Mouse (Mus musculus): ENCODE measurements around the gene Il11ra1. TPM values are rescaled to one million over a fixed set of nuclear protein-coding genes. Genes with fewer than 3 reads are reported as not detected.

The Il11ra1 gene
- polyA plus RNA-seq, 1 experiment, result 6.3 TPM

GRCm38 (mm10) chr4:41710229-41710628 lies 10.4 kb downstream of the Il11ra1 start:
- TF ChIP-seq GATA1 (IDR thresholded peaks at IDR 0.05; ENCODE audit: low read length), result no peak

DNA sequence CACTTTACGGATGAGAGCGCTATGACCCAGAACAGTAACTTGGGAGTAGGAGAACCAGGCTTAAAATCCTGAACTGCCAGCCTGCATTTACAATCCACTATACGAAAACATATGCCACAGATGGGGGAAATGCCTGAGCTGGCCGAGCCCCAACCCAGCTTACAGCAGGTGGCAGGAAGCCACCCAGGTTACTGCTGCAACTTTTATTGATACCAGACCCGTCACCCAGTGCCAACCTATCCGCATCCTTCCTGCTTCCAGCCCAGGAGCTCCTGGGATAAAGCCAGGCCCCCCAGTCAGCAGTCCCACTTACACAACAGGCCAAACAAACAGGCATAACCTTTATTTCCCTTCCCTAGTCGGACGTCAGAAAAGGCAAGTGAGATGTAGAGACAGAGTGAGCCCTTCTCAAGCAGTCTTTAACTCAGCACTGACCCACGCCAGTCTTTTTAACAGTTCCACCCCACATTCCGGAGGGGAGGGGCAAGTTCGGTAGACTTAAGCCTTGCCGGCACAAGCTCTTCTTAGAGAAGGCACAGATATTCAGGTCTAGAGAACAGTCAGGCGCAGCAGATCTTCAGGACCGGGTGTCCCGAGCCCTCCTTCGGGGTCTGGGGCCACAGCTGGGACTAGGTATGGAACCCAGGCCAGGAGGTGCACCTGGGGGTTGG lies 12.1 kb downstream of the Il11ra1 start:
- TF ChIP-seq GATA1 (IDR thresholded peaks at IDR 0.05; ENCODE audit: low read length), result no peak

DNA sequence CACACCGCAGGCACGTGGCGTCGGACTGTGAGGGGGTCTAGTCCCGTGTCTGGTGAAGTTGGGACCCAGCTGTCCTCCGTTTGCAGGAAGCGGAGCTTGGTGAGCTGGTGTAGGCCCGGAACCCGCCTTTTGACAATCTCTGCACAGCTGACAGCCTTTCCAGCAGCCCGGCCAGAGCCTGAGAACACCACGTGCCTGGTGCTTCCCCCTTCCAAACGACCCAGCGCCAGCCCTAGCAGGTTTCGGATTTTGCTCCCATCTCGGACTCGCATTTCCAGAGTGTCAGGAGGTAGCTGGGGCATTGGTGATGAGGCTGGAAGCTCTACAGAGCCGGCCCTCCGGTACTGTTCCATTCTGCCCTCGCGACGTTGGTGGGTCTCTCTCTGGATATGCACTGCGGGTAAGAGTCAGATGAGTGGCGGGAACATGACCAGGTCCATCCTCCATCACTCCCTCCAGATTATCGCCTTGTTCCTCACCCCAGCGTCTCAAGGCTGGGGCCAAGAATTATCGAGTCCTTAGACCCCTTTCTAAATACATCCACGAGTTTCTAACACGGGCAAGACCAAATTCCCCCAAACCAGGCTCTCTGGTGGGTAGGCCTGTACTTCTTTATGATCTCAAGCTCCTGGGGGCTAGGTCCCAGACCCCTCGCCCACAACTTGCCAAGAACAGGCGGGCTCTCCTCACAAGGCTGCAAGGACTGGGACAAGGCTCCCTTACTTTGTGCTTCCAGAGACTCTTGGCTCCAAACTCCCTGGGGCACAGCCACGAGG lies 12.8 kb downstream of the Il11ra1 start:
- TF ChIP-seq GATA1 (IDR thresholded peaks at IDR 0.05; ENCODE audit: low read length), result no peak

DNA sequence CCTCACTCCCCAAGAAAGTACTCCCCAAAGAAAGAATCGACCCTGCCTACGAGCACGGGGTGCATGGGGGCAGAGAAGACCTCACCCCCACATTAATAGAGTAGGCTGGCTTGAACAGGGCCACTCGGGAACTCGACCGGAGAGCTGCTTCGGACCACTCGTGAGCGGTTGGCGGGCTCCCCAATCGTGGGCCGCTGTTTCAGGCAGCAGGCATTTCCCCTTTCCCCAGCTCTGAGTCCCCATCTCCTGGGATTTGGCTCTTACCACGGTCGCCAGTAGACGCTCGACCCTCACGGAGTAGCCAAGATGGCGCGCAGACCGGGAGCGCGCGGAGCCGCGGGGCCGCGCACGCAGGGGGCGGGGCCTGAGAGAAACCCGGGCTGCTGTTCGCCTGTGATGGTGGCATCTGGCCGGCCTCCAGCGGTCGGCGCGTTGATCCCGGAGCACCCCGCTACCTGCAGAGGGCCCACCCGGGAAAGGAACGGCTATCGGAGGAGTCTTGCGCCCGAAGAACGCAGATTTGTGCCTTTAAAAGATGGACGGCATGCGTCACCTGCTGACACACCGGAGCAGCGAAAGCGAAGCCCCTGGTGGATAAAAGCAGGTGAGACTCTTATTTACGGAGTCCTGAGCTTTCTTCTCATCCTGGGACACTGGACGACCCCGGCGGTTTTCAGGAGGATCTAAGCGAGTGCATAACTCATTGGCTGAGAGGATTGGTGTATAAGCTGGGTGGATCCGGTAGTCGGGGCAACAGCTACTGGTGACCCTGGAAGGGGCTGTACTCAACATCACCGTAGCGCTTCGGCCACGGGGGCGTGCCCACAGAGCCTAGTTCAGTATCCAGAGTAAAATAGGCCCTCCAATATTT lies 13.6 kb downstream of the Il11ra1 start, which contains the start of gene Rpp25l:
Rpp25l (minus strand) TSS at position 338 of the 871 bp plus-strand sequence.
- no peak for TF ChIP-seq GATA1 (IDR thresholded peaks at IDR 0.05; ENCODE audit: low read length)

- no peak for TF ChIP-seq GATA1 (IDR thresholded peaks at IDR 0.05; ENCODE audit: low read length)
These were observed 14.5 kb downstream of the Il11ra1 start for GRCm38 (mm10) chr4:41714276-41714675.

DNA sequence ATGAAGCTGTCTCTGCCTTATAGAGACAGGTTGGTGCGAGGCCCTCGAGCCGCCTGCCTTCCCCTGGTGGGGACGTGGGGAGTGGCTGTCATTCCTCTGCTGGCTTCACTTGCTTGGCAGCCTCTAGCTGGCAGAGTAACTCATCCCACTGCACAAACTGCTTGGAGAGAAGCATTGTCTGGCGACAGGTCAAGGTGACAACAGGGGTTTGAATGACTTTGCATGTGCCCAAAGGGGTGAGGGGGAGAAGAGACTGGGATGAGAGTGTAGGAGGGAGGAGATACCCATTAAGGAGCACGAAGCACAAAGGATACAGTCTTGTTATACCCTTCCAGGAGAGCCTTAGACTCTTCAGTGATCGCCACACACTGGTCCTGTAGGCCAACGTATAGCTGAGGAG lies 15.3 kb downstream of the Il11ra1 start:
- no peak for TF ChIP-seq GATA1 (IDR thresholded peaks at IDR 0.05; ENCODE audit: low read length)

DNA sequence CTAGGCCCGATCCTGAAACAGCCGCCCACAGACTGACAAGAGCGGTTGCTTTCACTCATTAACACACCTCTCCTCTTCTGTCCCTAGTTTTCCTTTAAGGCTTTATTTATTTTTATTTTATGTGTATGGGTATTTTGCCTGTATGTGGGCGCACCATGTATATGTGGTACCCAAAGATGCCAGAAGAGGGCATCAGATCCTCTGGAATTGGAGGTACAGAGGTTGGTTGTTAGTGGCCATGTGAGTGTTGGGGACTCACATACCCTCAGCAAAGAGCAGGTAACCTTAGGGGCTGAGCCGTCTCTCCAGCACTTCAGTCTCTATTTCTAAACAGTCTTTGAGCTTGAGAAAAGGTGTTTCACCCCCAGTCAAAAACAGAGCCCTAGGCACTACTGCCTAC lies 15.8 kb downstream of the Il11ra1 start:
- TF ChIP-seq GATA1 (IDR thresholded peaks at IDR 0.05; ENCODE audit: low read length), result no peak

- no peak for TF ChIP-seq GATA1 (IDR thresholded peaks at IDR 0.05; ENCODE audit: low read length)
These were observed 17.0 kb downstream of the Il11ra1 start for GRCm38 (mm10) chr4:41716834-41717233.

- TF ChIP-seq GATA1 (IDR thresholded peaks at IDR 0.05; ENCODE audit: low read length), result no peak
These were observed 23.1 kb downstream of the Il11ra1 start, which contains the start of gene Dctn3 for GRCm38 (mm10) chr4:41722918-41723351. Dctn3 (minus strand) TSS chr4:41723170.

DNA sequence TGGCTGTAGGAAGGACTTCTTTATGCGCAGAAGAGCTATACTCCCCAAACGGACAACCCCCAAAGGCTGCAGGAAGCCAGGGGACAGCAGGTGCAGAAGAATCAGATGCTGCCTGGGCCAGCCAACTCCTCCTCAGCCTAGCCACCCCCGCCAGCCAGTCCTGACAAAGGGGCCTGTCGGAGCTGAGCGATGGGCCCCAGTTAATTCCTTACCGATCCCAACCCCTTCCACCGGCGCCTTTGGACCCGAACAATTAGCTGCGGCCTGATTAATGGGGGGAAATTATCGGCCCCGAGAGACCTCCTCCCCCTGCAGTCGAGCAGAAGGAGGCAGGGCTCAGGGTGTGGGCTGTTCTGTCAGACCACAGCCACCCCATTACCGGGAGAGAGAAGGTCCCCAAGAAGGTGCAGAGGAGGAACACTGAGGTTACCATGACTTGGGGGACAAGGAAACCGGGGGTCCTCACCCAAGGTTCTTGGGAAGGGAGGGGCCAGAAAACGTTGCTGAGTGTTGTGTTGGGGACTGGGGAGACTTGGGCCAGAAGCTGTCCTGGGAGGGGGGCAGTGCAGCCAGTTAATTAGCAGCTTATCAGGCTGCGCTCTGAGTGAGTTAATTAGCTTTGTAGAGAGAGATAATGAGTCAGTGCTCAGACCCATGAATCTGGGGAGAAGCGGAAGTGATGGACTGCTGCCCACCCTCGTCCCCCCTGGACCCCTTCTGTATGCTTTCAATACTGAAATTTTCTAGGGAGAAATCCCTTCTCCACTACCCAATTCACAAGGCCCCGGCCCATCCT lies 27.2 kb downstream of the Il11ra1 start:
- TF ChIP-seq GATA1 (IDR thresholded peaks at IDR 0.05; ENCODE audit: low read length), result no peak

- TF ChIP-seq GATA1 (IDR thresholded peaks at IDR 0.05; ENCODE audit: low read length), result no peak
These were observed 31.4 kb downstream of the Il11ra1 start, which contains the start of gene Arid3c for GRCm38 (mm10) chr4:41731052-41731765. Arid3c (minus strand) TSS chr4:41731142.

GRCm38 (mm10) chr4:41737602-41738255 lies 37.9 kb downstream of the Il11ra1 start:
- TF ChIP-seq GATA1 (IDR thresholded peaks at IDR 0.05; ENCODE audit: low read length), result no peak

GRCm38 (mm10) chr4:41738256-41738603 lies 38.4 kb downstream of the Il11ra1 start:
- TF ChIP-seq GATA1 (IDR thresholded peaks at IDR 0.05; ENCODE audit: low read length), result no peak

DNA sequence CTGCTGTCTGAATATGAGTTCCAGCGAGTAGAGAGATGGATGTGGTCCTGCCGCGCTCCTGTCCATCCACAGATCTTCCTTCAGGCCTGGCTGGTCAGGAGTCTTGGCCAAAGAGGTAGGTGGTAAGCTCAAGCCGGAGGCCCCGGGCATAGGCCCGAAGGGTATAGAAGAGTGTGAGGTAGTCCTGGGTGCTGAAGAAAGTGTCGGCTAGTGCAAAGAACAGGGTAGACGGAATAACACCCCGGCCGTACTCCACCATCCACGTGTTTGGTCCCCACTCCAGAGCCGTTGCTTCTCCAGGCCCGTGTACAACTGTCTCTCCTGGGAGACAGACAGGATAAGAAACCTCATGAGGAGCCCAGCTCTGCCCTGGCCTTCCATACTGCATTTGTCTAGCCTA lies 39.5 kb downstream of the Il11ra1 start:
- no peak for TF ChIP-seq GATA1 (IDR thresholded peaks at IDR 0.05; ENCODE audit: low read length)
